Comparison of ENCODE assay signal across 8 mouse cellular contexts in genomic region chr6:57703703-57704102, GRCm38 (mm10). TPM values are rescaled to one million over a fixed set of nuclear protein-coding genes. Genes with fewer than 3 reads are reported as not detected.
DNase-seq lines count a peak whose midpoint lies in the region; ATAC-seq and TF ChIP-seq lines count a peak whose summit lies in the region.

No protein-coding gene starts in this region.

- H3K27ac ChIP-seq in layer of hippocampus, adult 2 months, result peak overlapping the region; percentile 100
- H3K27ac ChIP-seq in limb, embryonic 11.5 days (replicated peaks; ENCODE audit: low read depth, low read length), result no peak overlapping the region
- peak overlapping the region; percentile 100 for H3K27ac ChIP-seq in midbrain, postnatal 0 days (ENCODE audit: low read depth, low read length)

- DNase-seq in layer of hippocampus, adult 2 months (ENCODE audit: low spot score in 2 of 2), result no peak
- DNase-seq in layer of hippocampus, adult 11-12 months (ENCODE audit: low spot score), result no peak
- DNase-seq in brain, adult 2 months (ENCODE audit: low read depth, low spot score), result peak; percentile 69
- peak; percentile 14 to 20 for DNase-seq in heart, adult 9 months (ENCODE audit: low spot score in 2 of 2)
- DNase-seq in limb, embryonic 11.5 days (ENCODE audit: low spot score), result no peak
- DNase-seq in midbrain, postnatal 0 days (ENCODE audit: low spot score), result peak; percentile 35
- no peak for DNase-seq in urinary bladder, adult 18-20 months (ENCODE audit: low spot score in 2 of 2)
- no peak for DNase-seq in left cerebral cortex, adult 11 months (ENCODE audit: low spot score)

- no peaks in the 10 kb centered on the region for H3K4me1 ChIP-seq in limb, embryonic 11.5 days (ENCODE audit: control insufficient read depth, insufficient read depth, low read length)
- no peaks in the 10 kb centered on the region for H3K4me1 ChIP-seq in midbrain, postnatal 0 days (ENCODE audit: insufficient read depth, low read length)

- no peaks in the 10 kb centered on the region for H3K27me3 ChIP-seq in limb, embryonic 11.5 days (ENCODE audit: control insufficient read depth, insufficient read depth, low read length)
- no peaks in the 10 kb centered on the region for H3K27me3 ChIP-seq in midbrain, postnatal 0 days (ENCODE audit: insufficient read depth, low read length)

- no peak for TF ChIP-seq CTCF in layer of hippocampus, adult 2 months (conservative IDR thresholded peaks at IDR 0.05)
- TF ChIP-seq CTCF in midbrain, postnatal 0 days (IDR thresholded peaks at IDR 0.05), result no peak

- H3K4me3 ChIP-seq in layer of hippocampus, adult 2 months, result peak overlapping the region; percentile 89
- H3K4me3 ChIP-seq in limb, embryonic 11.5 days (ENCODE audit: low read depth, low read length), result peak overlapping the region; percentile 71
- H3K4me3 ChIP-seq in midbrain, postnatal 0 days (ENCODE audit: low read depth, low read length), result peak overlapping the region; percentile 80

- peak; percentile 31 for ATAC-seq in limb, embryonic 11.5 days (ENCODE audit: insufficient number of reproducible peaks, low FRiP score, low TSS enrichment, low read depth)
- ATAC-seq in midbrain, postnatal 0 days (ENCODE audit: low FRiP score), result peak; percentile 50

- H3K36me3 ChIP-seq in limb, embryonic 11.5 days (ENCODE audit: control insufficient read depth, insufficient read depth, low read length), result no peaks in the 10 kb centered on the region
- H3K36me3 ChIP-seq in midbrain, postnatal 0 days (ENCODE audit: insufficient read depth, low read length), result no peaks in the 10 kb centered on the region

- peak overlapping the region; percentile 67 for H3K4me2 ChIP-seq in limb, embryonic 11.5 days (ENCODE audit: low read depth, severe bottlenecking)
- peak overlapping the region; percentile 55 for H3K4me2 ChIP-seq in midbrain, postnatal 0 days (ENCODE audit: low read depth, low read length, poor library complexity, severe bottlenecking)

- H3K9me3 ChIP-seq in limb, embryonic 11.5 days (ENCODE audit: control insufficient read depth, low read length), result no peaks in the 10 kb centered on the region
- no peaks in the 10 kb centered on the region for H3K9me3 ChIP-seq in midbrain, postnatal 0 days (ENCODE audit: low read length)

- peak overlapping the region; percentile 87 for H3K9ac ChIP-seq in limb, embryonic 11.5 days (ENCODE audit: low read length)
- peak overlapping the region; percentile 97 for H3K9ac ChIP-seq in midbrain, postnatal 0 days (replicated peaks; ENCODE audit: low read length, poor library complexity, severe bottlenecking)

- WGBS in limb, embryonic 11.5 days, result 55% methylated on average over 2 of the region's 2 CpGs
- WGBS in midbrain, postnatal 0 days, result 12% methylated on average over 2 of the region's 2 CpGs

RNA-seq across cellular contexts. Expression of gene Lancl2, which starts 1.4 kb away (rescaled TPM):
- 10 to 100 TPM; 78.7 to 85.7 TPM for total RNA-seq in layer of hippocampus, adult 2 months (2021)
- polyA plus RNA-seq in limb, embryonic 11.5 days (2014; fragmentation: Nextera tagmentation; extraction: Ambion mirVana), result 42.7 and 44.6 TPM in 2 replicates
- total RNA-seq in midbrain, postnatal 0 days (2014; rRNA removed), result 112 and 114 TPM in 2 replicates
- polyA plus RNA-seq in midbrain, postnatal 0 days (2015; fragmentation: Nextera tagmentation; extraction: Ambion mirVana), result 89.5 and 94.1 TPM in 2 replicates

RNA-seq across cellular contexts. Expression of gene Pyurf, which starts 11.8 kb away (rescaled TPM):
- 1 to 10 TPM; 8.3 to 9.5 TPM for total RNA-seq in layer of hippocampus, adult 2 months (2021)
- polyA plus RNA-seq in limb, embryonic 11.5 days (2014; fragmentation: Nextera tagmentation; extraction: Ambion mirVana), result 17.2 and 18.9 TPM in 2 replicates
- 13.7 and 14.9 TPM in 2 replicates for total RNA-seq in midbrain, postnatal 0 days (2014; rRNA removed)
- 13.3 and 14.3 TPM in 2 replicates for polyA plus RNA-seq in midbrain, postnatal 0 days (2015; fragmentation: Nextera tagmentation; extraction: Ambion mirVana)

Comparison
In these comparisons a context has a peak if more than half of its experiments do, and no peak if none do; other contexts are left out.
1. DNase-seq: peak in brain, adult 2 months (single experiment), heart, adult 9 months (2 of 2) and midbrain, postnatal 0 days (single experiment); none in layer of hippocampus, adult 2 months (0 of 2), layer of hippocampus, adult 11-12 months (single experiment), limb, embryonic 11.5 days (single experiment), urinary bladder, adult 18-20 months (0 of 2) and left cerebral cortex, adult 11 months (single experiment).
2. Peak in every context shown above with its lines, with median percentiles within 50 percentile points of each other: H3K4me3 ChIP-seq.